Mouse (Mus musculus) layer of hippocampus, postnatal 25 days (tissue): ENCODE measurements around the gene Galnt7. TPM values are rescaled to one million over a fixed set of nuclear protein-coding genes. Genes with fewer than 3 reads are reported as not detected.
A peak's percentile ranks its signal among the peaks of the same experiment; 100 is the strongest.
"Not testable (repeated sequence)": the region's sequence is repeated elsewhere in the genome, so short reads cannot be mapped to it uniquely, and the experiment has no call there.

Experiments used
- DNase-seq, 2 experiments: peaks; one replicate each; pipeline ENCODE4 v3.0.0; 2022; ENCODE audit warnings: mixed read lengths in 2 of 2, low spot score in 1 of 2; ENCODE audit errors: extremely low spot score in 1 of 2
- total RNA-seq, 2 experiments: library from RNA; stranded (reverse); gene quantifications; 2 replicates each; pipeline ENCODE4 v1.2.3; 2021

Gene Galnt7
- total RNA-seq, 2 experiments from 2014 or later, result 9.1 to 10.5 TPM

DNA sequence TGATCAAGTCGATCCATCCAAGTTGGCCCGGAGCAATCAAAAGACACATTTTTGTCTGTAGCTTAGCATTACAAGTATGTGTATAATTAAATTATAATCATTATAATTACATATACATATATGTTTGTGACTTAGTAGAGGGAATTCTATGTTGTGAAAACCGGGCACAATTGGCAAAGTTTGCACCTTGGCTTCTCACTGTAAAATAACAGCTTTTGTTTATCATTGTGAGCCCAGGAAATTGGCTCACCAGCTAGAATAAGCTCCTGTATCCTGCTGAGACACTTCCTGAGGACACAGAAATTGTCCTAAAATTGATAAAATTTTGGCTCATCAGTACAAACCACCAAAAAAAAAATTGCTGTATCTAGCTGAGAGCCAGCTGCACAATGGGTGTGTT is 106.4 kb downstream of the Galnt7 start:
- no peak for DNase-seq

- DNase-seq, result no peak
Observed at GRCm38 (mm10) chr8:57541405-57541804, 111.4 kb downstream of the Galnt7 start.

DNA sequence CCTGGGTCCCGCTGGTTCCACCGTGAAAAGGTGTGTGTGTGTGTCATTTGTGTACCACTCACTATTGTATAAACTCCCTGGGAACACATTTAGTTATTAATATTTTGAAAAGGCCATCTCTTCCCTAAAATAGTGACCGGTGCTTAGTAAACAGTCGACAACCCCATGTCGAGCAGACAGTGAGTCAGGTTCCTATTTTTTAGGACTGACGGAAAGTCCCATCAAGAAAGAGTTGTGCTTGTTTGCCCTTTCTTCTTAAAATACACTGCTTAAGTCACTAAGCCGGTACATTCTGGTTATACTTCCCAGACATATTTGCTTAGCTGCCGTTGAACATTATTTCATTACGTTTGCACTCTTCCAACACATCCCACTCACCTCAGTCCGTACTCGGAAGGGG is 111.9 kb downstream of the Galnt7 start:
- no peak for DNase-seq

- DNase-seq, result peak; percentile 46 to 86
Observed at GRCm38 (mm10) chr8:57540110-57540838, 112.6 kb downstream of the Galnt7 start.

DNA sequence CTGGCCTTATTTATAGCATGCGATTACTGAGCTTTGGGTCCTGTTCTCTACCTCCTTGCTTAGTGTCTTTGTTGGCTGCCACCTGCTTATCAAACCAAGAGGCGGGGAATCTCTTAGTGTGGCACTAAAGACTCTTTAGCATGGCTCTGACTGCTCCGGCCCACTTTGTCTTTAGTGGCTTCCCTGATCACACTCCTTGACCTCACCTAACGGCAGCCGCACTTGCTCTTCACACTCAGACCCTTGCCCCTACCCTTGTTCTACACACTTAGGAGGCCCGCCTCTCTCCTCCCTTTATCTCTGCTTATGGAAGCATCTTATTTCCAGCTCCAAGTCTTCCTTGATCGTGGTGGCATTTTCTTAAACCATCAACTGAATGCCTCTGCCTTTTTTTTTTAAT is 114.2 kb downstream of the Galnt7 start:
- DNase-seq, result no peak

GRCm38 (mm10) chr8:57536167-57536566 is 116.7 kb downstream of the Galnt7 start:
- no peak for DNase-seq

GRCm38 (mm10) chr8:57534495-57534894 is 118.3 kb downstream of the Galnt7 start:
- DNase-seq, result no peak

- no peak for DNase-seq
Observed at GRCm38 (mm10) chr8:57533106-57533505, 119.7 kb downstream of the Galnt7 start.

- peak in 1 of 2 experiments; percentile 36 for DNase-seq
Observed at GRCm38 (mm10) chr8:57532223-57532622, 120.6 kb downstream of the Galnt7 start.

DNA sequence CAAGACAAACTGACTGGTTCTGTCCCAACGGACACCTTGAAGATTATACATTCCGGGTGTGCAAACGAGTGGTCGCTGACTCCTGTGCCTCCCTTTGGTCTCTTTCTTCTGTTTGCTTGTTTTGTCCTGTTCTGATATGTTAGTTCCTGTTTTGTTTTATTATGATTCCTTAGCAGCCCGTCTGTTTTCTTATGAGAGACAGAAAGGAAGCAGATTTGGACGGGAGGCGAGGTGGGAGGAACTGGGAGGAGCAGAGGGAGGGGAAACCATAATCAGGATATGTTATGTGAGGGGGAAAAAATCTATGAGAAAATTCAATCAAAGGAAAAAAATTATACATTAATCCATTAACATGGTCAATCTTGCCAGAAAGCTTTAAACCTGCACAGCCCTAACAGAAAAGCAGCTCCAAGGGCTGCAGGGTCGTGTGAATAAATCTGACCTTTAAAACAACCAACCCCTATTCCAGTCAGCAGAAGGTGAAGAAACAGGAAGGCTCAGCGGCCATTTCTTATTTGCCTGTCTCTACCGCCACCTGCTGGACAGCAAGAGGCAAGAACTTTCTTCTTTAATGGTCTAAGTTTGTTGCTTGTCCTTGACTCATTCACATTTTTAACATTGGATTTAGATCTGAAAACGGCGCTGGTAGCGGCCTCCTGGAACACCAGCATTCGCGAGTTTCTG is 122.0 kb downstream of the Galnt7 start:
- DNase-seq, result peak; percentile 55 to 88

GRCm38 (mm10) chr8:57530238-57530637 is 122.6 kb downstream of the Galnt7 start:
- no peak for DNase-seq

GRCm38 (mm10) chr8:57528036-57528435 is 124.8 kb downstream of the Galnt7 start:
- DNase-seq, result no peak

DNA sequence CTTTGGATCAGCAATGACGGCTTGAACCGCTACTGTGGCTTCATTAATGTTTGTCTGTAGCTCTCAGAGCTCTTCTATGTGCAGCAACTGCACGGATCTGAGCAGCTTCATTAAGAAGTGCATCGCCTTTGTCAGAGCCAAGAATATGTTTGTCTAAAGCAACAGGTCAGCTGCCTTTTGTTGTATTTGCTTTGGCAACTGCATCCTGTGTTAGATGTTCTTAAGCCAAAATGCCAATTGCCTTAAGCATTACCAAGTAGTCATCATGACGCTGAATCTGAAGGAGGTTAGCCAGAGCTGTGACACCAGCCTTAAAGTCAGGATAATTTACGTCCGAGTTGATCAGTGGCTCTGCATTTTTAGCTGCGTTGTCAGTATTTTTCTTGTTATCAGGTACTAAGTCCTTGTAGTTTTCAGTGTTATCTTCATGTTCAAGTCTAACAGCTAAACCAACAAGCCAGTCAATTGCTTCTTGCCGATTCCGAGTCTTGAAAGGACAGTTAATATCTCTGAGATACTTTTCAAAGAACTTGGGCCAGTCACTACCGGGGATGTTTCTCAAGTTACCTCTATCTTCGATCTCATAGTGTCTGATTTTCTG is 132.5 kb downstream of the Galnt7 start:
- DNase-seq, result no peak

- DNase-seq, result no peak
Observed at GRCm38 (mm10) chr8:57517723-57518122, 135.1 kb downstream of the Galnt7 start.

DNA sequence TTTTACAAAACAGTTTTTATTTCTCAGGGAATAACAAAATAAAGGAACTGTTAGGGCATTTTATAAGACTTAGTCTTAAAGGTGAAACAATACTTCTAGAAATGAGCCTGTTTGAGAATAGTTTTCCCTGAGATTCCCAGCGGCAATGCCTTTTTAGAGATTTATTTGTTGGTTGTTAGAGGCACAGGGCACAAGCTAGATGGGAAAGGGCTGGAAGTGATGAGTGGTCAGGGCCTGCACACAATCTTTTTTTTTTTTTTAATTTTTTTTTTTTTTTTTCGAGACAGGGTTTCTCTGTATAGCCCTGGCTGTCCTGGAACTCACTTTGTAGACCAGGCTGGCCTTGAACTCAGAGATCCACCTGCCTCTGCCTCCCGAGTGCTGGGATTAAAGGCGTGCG is 136.1 kb downstream of the Galnt7 start:
- not testable (repeated sequence) for DNase-seq

- DNase-seq, result not testable (repeated sequence)
Observed at GRCm38 (mm10) chr8:57513178-57513661, 139.6 kb downstream of the Galnt7 start.

DNA sequence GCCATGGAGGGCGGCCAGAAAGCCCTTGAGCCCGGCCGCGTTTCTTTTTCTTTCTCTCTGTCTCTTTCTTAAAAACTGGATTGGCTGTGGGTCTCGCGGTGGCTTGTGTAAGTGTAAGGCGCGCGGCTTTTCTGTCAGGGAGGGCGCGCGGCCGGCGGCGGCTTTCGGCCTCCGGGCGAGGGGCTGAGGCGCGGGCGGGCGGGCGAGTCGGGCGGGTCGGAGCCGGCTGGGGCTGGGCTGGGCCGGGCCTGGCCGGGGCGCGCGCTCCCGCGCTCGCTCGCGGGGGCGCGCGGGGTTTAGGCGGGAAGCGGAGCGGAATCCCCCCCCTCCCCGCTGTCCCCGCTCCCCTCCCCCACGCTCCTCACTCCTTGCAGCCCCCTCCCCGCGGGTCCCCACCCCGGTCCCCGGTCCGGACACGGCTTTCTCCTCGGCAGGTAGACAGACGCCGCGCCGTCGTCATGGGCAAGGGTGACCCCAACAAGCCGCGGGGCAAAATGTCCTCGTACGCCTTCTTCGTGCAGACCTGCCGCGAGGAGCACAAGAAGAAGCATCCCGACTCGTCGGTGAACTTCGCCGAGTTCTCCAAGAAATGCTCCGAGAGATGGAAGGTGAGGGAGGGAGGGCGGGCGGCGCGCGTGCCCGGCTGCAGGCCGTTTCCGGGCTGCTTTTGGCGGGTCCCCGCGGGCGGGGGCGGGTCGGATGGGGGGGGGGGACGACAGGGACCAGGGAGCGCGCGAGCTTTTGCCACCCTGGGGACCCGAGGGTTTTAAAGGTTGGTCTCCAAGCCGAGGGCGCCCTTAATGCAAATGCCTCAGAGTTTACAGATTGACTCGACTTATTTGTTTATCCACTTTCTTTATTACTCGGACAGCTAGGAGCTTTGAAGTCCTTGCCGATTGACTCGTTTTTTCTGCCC is 140.4 kb downstream of the Galnt7 start:
- DNase-seq, result no peak

- peak; percentile 94 to 95 for DNase-seq
Observed at GRCm38 (mm10) chr8:57511316-57512118, 141.3 kb downstream of the Galnt7 start, which contains the start of gene Hmgb2. Gene Hmgb2 (plus strand): TSS chr8:57511907.

DNA sequence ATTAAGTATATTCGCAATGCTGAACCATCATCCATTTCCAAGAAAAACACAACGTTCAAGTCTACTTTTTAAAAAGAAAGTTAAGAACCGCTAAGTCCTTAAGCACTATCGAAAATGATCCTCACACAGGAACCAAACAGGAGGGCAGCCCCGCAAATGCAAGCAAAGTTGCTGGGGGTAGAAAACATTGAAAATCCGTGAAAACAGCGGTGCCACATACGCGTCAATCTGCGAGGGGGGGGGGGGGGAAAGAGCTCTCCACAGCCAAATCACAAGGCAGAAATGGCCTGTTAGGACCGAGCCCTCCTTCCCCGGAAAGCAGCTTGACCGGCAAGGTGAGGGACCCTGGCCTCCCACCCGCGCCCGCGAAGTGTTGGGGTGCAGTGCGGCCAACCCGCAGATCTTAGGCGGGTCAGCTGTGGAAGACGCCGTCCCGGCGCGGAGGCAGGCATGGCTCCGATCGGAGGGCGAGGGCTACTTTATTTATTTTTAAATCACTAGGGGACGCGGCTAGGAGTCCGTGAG is 142.0 kb downstream of the Galnt7 start:
- DNase-seq, result no peak
